Mouse (Mus musculus) brain, embryonic 14.5 days (tissue): ENCODE results near the gene Uckl1.

Experiments used
- CTCF ChIP-seq: fragments of 200-500 bp; IDR thresholded peaks from 2 replicates; pipeline ENCODE4 v1.5.1; 2012; ENCODE audit warnings: inconsistent platforms, mild to moderate bottlenecking, moderate library complexity, borderline replicate concordance; ENCODE audit not compliant: insufficient read depth, insufficient read length; ENCODE audit errors: extremely low read depth
- POLR2A ChIP-seq: fragments of 200-500 bp; IDR thresholded peaks from 2 replicates; pipeline ENCODE4 v1.6.1; 2012; ENCODE audit warnings: mild to moderate bottlenecking, inconsistent platforms, borderline replicate concordance; ENCODE audit not compliant: poor library complexity, insufficient read depth, insufficient read length, severe bottlenecking; ENCODE audit errors: extremely low read depth

DNA sequence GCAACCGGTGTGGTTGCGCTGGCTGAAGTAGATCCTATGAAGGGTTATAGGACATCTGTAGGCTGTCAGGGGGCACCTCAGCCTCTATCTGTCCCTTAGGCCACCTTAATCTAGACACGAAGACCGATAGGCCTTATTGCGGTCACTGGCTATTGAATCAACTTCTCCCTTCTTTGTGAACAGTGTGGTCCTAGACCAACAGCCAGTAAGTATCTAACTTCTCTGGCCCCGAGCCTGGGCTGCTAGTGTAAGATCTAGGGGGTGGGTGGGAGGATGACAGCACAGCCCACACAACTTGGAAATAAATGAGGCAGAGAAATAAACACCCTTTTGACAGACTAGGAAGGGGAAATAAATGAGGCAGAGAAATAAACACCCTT is 8.3 kb upstream of the Uckl1 start:
- TF ChIP-seq POLR2A = no peak
- TF ChIP-seq CTCF = no peak
